Mouse (Mus musculus) neural tube, embryonic 12.5 days (tissue): ENCODE measurements at regions not wholly inside any gene's neighbourhood (a gene's known extent, or its start where the extent isn't known, plus 50 kb on each side); places are given as distances from the start of the nearest gene placed in this dataset.

Experiments used
- ATAC-seq: fragments of 200-750 bp; cut with Nextera tagmentation; 2 replicates; pipeline ENCODE4 v1.8.0; 2017; ENCODE audit warnings: low read depth, mild to moderate bottlenecking, moderate TSS enrichment, moderate library complexity; ENCODE audit not compliant: low FRiP score
- H3K27ac ChIP-seq: fragments of 300-500 bp; sonication (generic); 2 replicates; pipeline ENCODE4 v1.5.1; 2016
- H3K27me3 ChIP-seq: fragments of 300-500 bp; sonication (generic); replicated peaks from 2 replicates; pipeline ENCODE4 v1.6.1; 2016; ENCODE audit warnings: mild to moderate bottlenecking
- H3K36me3 ChIP-seq: fragments of 300-500 bp; sonication (generic); 2 replicates; pipeline ENCODE4 v1.6.1; 2016; ENCODE audit warnings: mild to moderate bottlenecking
- H3K4me1 ChIP-seq: fragments of 300-500 bp; sonication (generic); 2 replicates; pipeline ENCODE4 v1.6.1; 2016
- H3K4me2 ChIP-seq: fragments of 300-500 bp; sonication (generic); replicated peaks from 2 replicates; pipeline ENCODE4 v1.6.1; 2016; ENCODE audit warnings: mild to moderate bottlenecking
- H3K4me3 ChIP-seq: fragments of 300-500 bp; sonication (generic); 2 replicates; pipeline ENCODE4 v1.5.1; 2016
- H3K9ac ChIP-seq: fragments of 300-500 bp; sonication (generic); 2 replicates; pipeline ENCODE4 v1.6.1; 2016; ENCODE audit warnings: mild to moderate bottlenecking
- H3K9me3 ChIP-seq: fragments of 300-500 bp; sonication (generic); 2 replicates; pipeline ENCODE4 v1.6.1; 2016; ENCODE audit warnings: mild to moderate bottlenecking
- WGBS: fragments of 180-500 bp; shearing (Covaris S2); methylation state at CpG from one replicate; pipeline ENCODE4 v1.1.7; 2016; 5-methylcytosine and 5-hydroxymethylcytosine counted together

GRCm38 (mm10) chr6:104309166-104309565 lies 183.4 kb upstream of the Cntn6 start:
- Histone ChIP-seq H3K4me2 (no peak overlapping the region), H3K36me3 (no peaks in the 10 kb centered on the region), H3K9ac (no peak overlapping the region), H3K27me3 (no peaks in the 10 kb centered on the region), H3K9me3 (no peaks in the 10 kb centered on the region), H3K27ac (no peak overlapping the region), H3K4me3 (no peak overlapping the region), H3K4me1 (no peaks in the 10 kb centered on the region)
- no peak for ATAC-seq
- WGBS, result 86% methylated on average over 7 of the region's 7 CpGs

- Histone ChIP-seq H3K36me3 (no peaks in the 10 kb centered on the region), H3K27ac (no peak overlapping the region), H3K4me1 (no peaks in the 10 kb centered on the region), H3K9ac (no peak overlapping the region), H3K4me3 (no peak overlapping the region), H3K9me3 (no peaks in the 10 kb centered on the region), H3K4me2 (no peak overlapping the region), H3K27me3 (no peaks in the 10 kb centered on the region)
- WGBS, result 54% methylated on average over 3 of the region's 3 CpGs
- peak; percentile 68; the same call in 1 of the 2 replicates for ATAC-seq
Measured at GRCm38 (mm10) chr6:104312993-104313392, 179.6 kb upstream of the Cntn6 start.

GRCm38 (mm10) chr6:104318451-104318850 lies 174.1 kb upstream of the Cntn6 start:
- 86% methylated on average over 4 of the region's 4 CpGs for WGBS

GRCm38 (mm10) chr6:104322182-104322581 lies 170.4 kb upstream of the Cntn6 start:
- 64% methylated on average over 5 of the region's 5 CpGs for whole genome bisulfite sequencing
- Histone ChIP-seq H3K36me3 (no peaks in the 10 kb centered on the region), H3K4me1 (no peaks in the 10 kb centered on the region), H3K27me3 (no peaks in the 10 kb centered on the region), H3K9ac (no peak overlapping the region), H3K4me3 (no peak overlapping the region), H3K4me2 (no peak overlapping the region), H3K27ac (no peak overlapping the region), H3K9me3 (no peaks in the 10 kb centered on the region)
- no peak for ATAC-seq

More at GRCm38 (mm10) chr6:104318451-104318850, 174.1 kb upstream of the Cntn6 start:
- Histone ChIP-seq H3K4me2 (no peak overlapping the region), H3K9ac (no peak overlapping the region), H3K27ac (no peak overlapping the region), H3K4me3 (no peak overlapping the region), H3K4me1 (no peaks in the 10 kb centered on the region), H3K27me3 (no peaks in the 10 kb centered on the region), H3K9me3 (no peaks in the 10 kb centered on the region), H3K36me3 (no peaks in the 10 kb centered on the region)
- ATAC-seq, result no peak

- Histone ChIP-seq H3K4me3 (no peak overlapping the region), H3K27ac (no peak overlapping the region), H3K36me3 (no peaks in the 10 kb centered on the region), H3K9me3 (no peaks in the 10 kb centered on the region), H3K9ac (no peak overlapping the region), H3K4me2 (no peak overlapping the region), H3K4me1 (no peaks in the 10 kb centered on the region), H3K27me3 (no peaks in the 10 kb centered on the region)
- ATAC-seq, result no peak
- WGBS, result 83% methylated on average over 8 of the region's 8 CpGs
Measured at GRCm38 (mm10) chr6:104339134-104339848, 153.3 kb upstream of the Cntn6 start.

- H3K36me3 ChIP-seq, result no peaks in the 10 kb centered on the region
- H3K9ac ChIP-seq, result no peak overlapping the region
- H3K4me2 ChIP-seq, result no peak overlapping the region
- H3K9me3 ChIP-seq, result no peaks in the 10 kb centered on the region
- H3K4me1 ChIP-seq, result no peaks in the 10 kb centered on the region
- no peak overlapping the region for H3K27ac ChIP-seq
- WGBS, result 65% methylated on average over 1 of the region's 1 CpGs
- H3K27me3 ChIP-seq, result no peaks in the 10 kb centered on the region
- H3K4me3 ChIP-seq, result no peak overlapping the region
- ATAC-seq, result no peak
Measured at GRCm38 (mm10) chr6:104343986-104344385, 148.6 kb upstream of the Cntn6 start.
